Mouse (Mus musculus) lung, embryonic 14.5 days (tissue): ENCODE results near the gene Myo18a. TPM values are rescaled to one million over a fixed set of nuclear protein-coding genes. Genes with fewer than 3 reads are reported as not detected.

Experiments
- ATAC-seq: fragments of 200-750 bp; cut with Nextera tagmentation; 2 replicates; pipeline ENCODE4 v1.8.0; 2017; ENCODE audit warnings: mild to moderate bottlenecking, moderate TSS enrichment, moderate library complexity; ENCODE audit not compliant: insufficient read depth
- DNase-seq: peaks from one replicate; pipeline ENCODE4 v3.0.0-alpha.2; 2015
- H3K27ac ChIP-seq: fragments of 300-500 bp; sonication (generic); 2 replicates; pipeline ENCODE4 v1.5.1; 2014; ENCODE audit warnings: low read depth, mild to moderate bottlenecking, moderate library complexity
- H3K27me3 ChIP-seq: fragments of 300-500 bp; sonication (generic); 2 replicates; pipeline ENCODE4 v1.6.1; 2014; ENCODE audit warnings: low read length, control low read depth; ENCODE audit not compliant: insufficient read depth
- H3K36me3 ChIP-seq: fragments of 300-500 bp; sonication (generic); 2 replicates; pipeline ENCODE4 v1.6.1; 2014; ENCODE audit warnings: control low read depth; ENCODE audit not compliant: insufficient read depth
- H3K4me1 ChIP-seq: fragments of 300-500 bp; sonication (generic); 2 replicates; pipeline ENCODE4 v1.6.1; 2014; ENCODE audit warnings: antibody characterized with exemption, control low read depth; ENCODE audit not compliant: insufficient read depth
- H3K4me2 ChIP-seq: fragments of 300-500 bp; sonication (generic); 2 replicates; pipeline ENCODE4 v1.6.1; 2014; ENCODE audit warnings: mild to moderate bottlenecking
- H3K4me3 ChIP-seq: fragments of 300-500 bp; sonication (generic); 2 replicates; pipeline ENCODE4 v1.5.1; 2014; ENCODE audit warnings: low read depth, low read length
- H3K9ac ChIP-seq: fragments of 300-500 bp; sonication (generic); 2 replicates; pipeline ENCODE4 v1.6.1; 2014
- H3K9me3 ChIP-seq: fragments of 300-500 bp; sonication (generic); 2 replicates; pipeline ENCODE4 v1.6.1; 2016; ENCODE audit warnings: low read depth, low read length, control low read depth
- CTCF ChIP-seq: IDR thresholded peaks from 2 replicates; pipeline ENCODE4 v1.5.1; 2016; ENCODE audit warnings: antibody characterized with exemption, low read depth
- WGBS: fragments of 180-500 bp; shearing (Covaris S2); extraction: QIAGEN DNeasy Blood & Tissue Kit; methylation state at CpG from one replicate; pipeline ENCODE4 v1.1.7; 2014; 5-methylcytosine and 5-hydroxymethylcytosine counted together
- polyA plus RNA-seq: library from polyadenylated mRNA; unstranded; fragments of >200 nt; fragmentation: Nextera tagmentation; extraction: Ambion mirVana; gene quantifications from 2 replicates; pipeline ENCODE4 v1.2.1, GENCODE M21; 2014

Myo18a gene
- polyA plus RNA-seq, 1 experiment from 2014 or later: 35.0 TPM

GRCm38 (mm10) chr11:77827241-77827995 lies 64.4 kb downstream of the Myo18a start:
- no peaks in the 10 kb centered on the region for H3K4me1 ChIP-seq
- no peaks in the 10 kb centered on the region for H3K27me3 ChIP-seq
- H3K9ac ChIP-seq: no peak overlapping the region
- no peak overlapping the region for H3K4me3 ChIP-seq
- no peak overlapping the region for H3K4me2 ChIP-seq
- peak; percentile 99 for TF ChIP-seq CTCF
- peaks cover 67% of the 10 kb centered on the region for H3K36me3 ChIP-seq
- 54% methylated on average over 18 of the region's 18 CpGs for WGBS
- ATAC-seq (0 out of 2 replicates have a peak, but pooled peaks have one; percentile 42), DNase-seq (peak; percentile 84)
- no peak overlapping the region for H3K27ac ChIP-seq
- H3K9me3 ChIP-seq: no peaks in the 10 kb centered on the region

GRCm38 (mm10) chr11:77828163-77828562 lies 65.1 kb downstream of the Myo18a start:
- WGBS: 84% methylated on average over 5 of the region's 5 CpGs
- H3K36me3 ChIP-seq: peaks cover 74% of the 10 kb centered on the region
- no peak overlapping the region for H3K4me2 ChIP-seq
- no peaks in the 10 kb centered on the region for H3K4me1 ChIP-seq
- H3K27ac ChIP-seq: no peak overlapping the region
- ATAC-seq: no peak
- H3K9ac ChIP-seq: no peak overlapping the region
- no peaks in the 10 kb centered on the region for H3K27me3 ChIP-seq
- no peak for DNase-seq
- H3K9me3 ChIP-seq: no peaks in the 10 kb centered on the region
- H3K4me3 ChIP-seq: no peak overlapping the region
- TF ChIP-seq CTCF: peak; percentile 27

- WGBS: 80% methylated on average over 23 of the region's 23 CpGs
- TF ChIP-seq CTCF: no peak
- H3K36me3 ChIP-seq: peaks cover 68% of the 10 kb centered on the region
Observed at GRCm38 (mm10) chr11:77829043-77829841, 66.2 kb downstream of the Myo18a start.

GRCm38 (mm10) chr11:77830875-77831274 lies 67.8 kb downstream of the Myo18a start:
- H3K4me3 ChIP-seq: no peak overlapping the region
- DNase-seq (no peak), ATAC-seq (no peak)
- no peaks in the 10 kb centered on the region for H3K27me3 ChIP-seq
- H3K9me3 ChIP-seq: no peaks in the 10 kb centered on the region
- no peak overlapping the region for H3K9ac ChIP-seq
- H3K27ac ChIP-seq: no peak overlapping the region
- no peaks in the 10 kb centered on the region for H3K4me1 ChIP-seq
- peaks cover 65% of the 10 kb centered on the region for H3K36me3 ChIP-seq
- 53% methylated on average over 7 of the region's 7 CpGs for WGBS
- no peak for TF ChIP-seq CTCF
- no peak overlapping the region for H3K4me2 ChIP-seq

More at GRCm38 (mm10) chr11:77829043-77829841, 66.2 kb downstream of the Myo18a start:
- no peaks in the 10 kb centered on the region for H3K27me3 ChIP-seq
- no peaks in the 10 kb centered on the region for H3K9me3 ChIP-seq
- no peaks in the 10 kb centered on the region for H3K4me1 ChIP-seq
- H3K9ac ChIP-seq: no peak overlapping the region
- H3K4me3 ChIP-seq: no peak overlapping the region
- H3K27ac ChIP-seq: no peak overlapping the region
- H3K4me2 ChIP-seq: no peak overlapping the region
- ATAC-seq (no peak), DNase-seq (no peak)

- Histone ChIP-seq H3K4me3 (no peak overlapping the region), H3K9ac (no peak overlapping the region), H3K4me1 (no peaks in the 10 kb centered on the region), H3K27me3 (no peaks in the 10 kb centered on the region), H3K9me3 (no peaks in the 10 kb centered on the region), H3K4me2 (no peak overlapping the region), H3K27ac (no peak overlapping the region), H3K36me3 (peaks cover 71% of the 10 kb centered on the region)
- no peak for TF ChIP-seq CTCF
- 84% methylated on average over 4 of the region's 4 CpGs for WGBS
- ATAC-seq (no peak), DNase-seq (no peak)
Observed at GRCm38 (mm10) chr11:77832541-77832940, 69.5 kb downstream of the Myo18a start.

- no peak overlapping the region for H3K27ac ChIP-seq
- no peaks in the 10 kb centered on the region for H3K9me3 ChIP-seq
- no peak for DNase-seq
- WGBS: 75% methylated on average over 3 of the region's 3 CpGs
- H3K36me3 ChIP-seq: peaks cover 50% of the 10 kb centered on the region
- H3K4me2 ChIP-seq: no peak overlapping the region
- H3K9ac ChIP-seq: no peak overlapping the region
- no peak for ATAC-seq
- H3K4me1 ChIP-seq: no peaks in the 10 kb centered on the region
- no peak overlapping the region for H3K4me3 ChIP-seq
- peak; percentile 53; the same call in 1 of the 2 replicates for TF ChIP-seq CTCF
- no peaks in the 10 kb centered on the region for H3K27me3 ChIP-seq
Observed at GRCm38 (mm10) chr11:77835109-77835508, 72.1 kb downstream of the Myo18a start.

- ATAC-seq (no peak), DNase-seq (no peak)
- H3K4me3 ChIP-seq: no peak overlapping the region
- H3K27me3 ChIP-seq: no peaks in the 10 kb centered on the region
- TF ChIP-seq CTCF: no peak
- no peak overlapping the region for H3K9ac ChIP-seq
- H3K4me1 ChIP-seq: no peaks in the 10 kb centered on the region
- WGBS: 72% methylated on average over 5 of the region's 5 CpGs
- peak overlapping the region; percentile 13; the same call in 1 of the 2 replicates for H3K27ac ChIP-seq
- no peaks in the 10 kb centered on the region for H3K9me3 ChIP-seq
- H3K4me2 ChIP-seq: no peak overlapping the region
- peaks cover 49% of the 10 kb centered on the region for H3K36me3 ChIP-seq
Observed at GRCm38 (mm10) chr11:77836290-77836689, 73.2 kb downstream of the Myo18a start.
